Mouse (Mus musculus): ENCODE measurements around the gene Metrn. TPM values are rescaled to one million over a fixed set of nuclear protein-coding genes. Genes with fewer than 3 reads are reported as not detected.

Gene Metrn
- polyA plus RNA-seq, 1 experiment from 2014 or later, result 88.8 TPM

DNA sequence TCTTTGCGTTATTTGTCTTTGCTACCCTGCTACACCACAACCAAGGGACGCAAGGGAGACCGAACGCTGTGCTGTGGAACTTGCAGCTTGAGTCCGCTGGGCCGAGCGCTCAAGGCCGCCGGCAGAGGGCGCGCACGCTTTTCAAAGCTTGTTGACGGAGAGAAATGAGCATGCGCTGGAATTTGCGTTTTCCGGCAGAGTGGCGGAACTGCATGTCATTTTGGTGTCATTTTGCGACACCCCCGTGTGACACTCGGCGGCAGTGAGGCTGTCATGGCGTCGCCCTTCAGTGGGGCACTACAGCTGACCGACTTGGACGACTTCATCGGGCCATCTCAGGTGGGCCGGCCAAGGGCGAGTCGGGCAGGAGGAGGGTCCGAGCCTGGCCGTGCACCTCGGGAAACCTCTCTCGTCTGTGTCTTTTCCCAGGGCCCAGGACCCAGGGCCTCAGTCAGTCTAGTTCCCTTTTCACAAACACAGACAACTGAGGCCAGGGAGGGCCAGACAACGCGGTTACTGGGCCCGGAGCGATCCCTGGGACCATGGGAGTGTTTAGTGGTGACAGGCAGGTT is 23.3 kb downstream of the Metrn start, which contains the start of gene Narfl:
Gene Narfl (plus strand): TSS at position 228 of the 572 bp plus-strand sequence.
- ATAC-seq, result peak; percentile 89
- Histone ChIP-seq H3K4me3 (ENCODE audit: low read length) (peak within 1 kb of the TSS; percentile 62), H3K27ac (ENCODE audit: low read depth, low read length) (no peak within 1 kb of the TSS), H3K27me3 (replicated peaks; ENCODE audit: control insufficient read depth, insufficient read depth, low read length) (no peaks in the 10 kb centered on the region; the same call in 1 of the 2 replicates), H3K36me3 (ENCODE audit: control insufficient read depth, insufficient read depth, low read length) (no peaks in the 10 kb centered on the region), H3K9me3 (ENCODE audit: control insufficient read depth, low read length) (no peaks in the 10 kb centered on the region), H3K4me1 (ENCODE audit: control insufficient read depth, insufficient read depth, low read depth, low read length) (peaks cover 7% of the 10 kb centered on the region), H3K4me2 (ENCODE audit: low read length) (peak within 1 kb of the TSS; percentile 69), H3K9ac (ENCODE audit: low read depth, low read length) (peak within 1 kb of the TSS; percentile 75)
- whole genome bisulfite sequencing, result under 1% methylated on average over 37 of the region's 37 CpGs

DNA sequence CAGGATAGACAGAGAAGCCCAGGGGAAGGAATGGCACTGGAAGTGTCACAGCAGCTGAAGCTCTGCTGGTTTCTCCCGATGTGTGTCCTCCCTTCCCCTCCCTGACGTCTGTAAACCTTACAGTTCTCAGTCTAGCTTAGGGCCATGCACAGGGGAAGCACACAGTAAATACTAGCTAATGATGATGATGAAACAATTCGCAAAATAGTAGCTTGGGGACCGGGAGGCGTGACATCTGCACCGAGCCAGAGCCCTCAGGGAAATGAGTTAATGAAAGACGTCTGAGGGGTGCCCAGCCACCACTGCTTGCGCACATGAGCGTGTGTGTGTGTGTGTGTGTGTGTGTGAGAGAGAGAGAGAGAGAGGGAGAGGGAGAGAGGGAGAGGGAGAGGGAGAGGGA is 27.6 kb downstream of the Metrn start:
- Histone ChIP-seq H3K36me3 (ENCODE audit: control insufficient read depth, insufficient read depth, low read length) (no peaks in the 10 kb centered on the region), H3K27me3 (replicated peaks; ENCODE audit: control insufficient read depth, insufficient read depth, low read length) (no peaks in the 10 kb centered on the region; the same call in none of the 2 replicates), H3K27ac (ENCODE audit: low read depth, low read length) (no peak overlapping the region), H3K4me2 (ENCODE audit: low read length) (no peak overlapping the region), H3K4me3 (ENCODE audit: low read length) (no peak overlapping the region), H3K4me1 (ENCODE audit: control insufficient read depth, insufficient read depth, low read depth, low read length) (peaks cover 4% of the 10 kb centered on the region), H3K9me3 (ENCODE audit: control insufficient read depth, low read length) (no peaks in the 10 kb centered on the region), H3K9ac (ENCODE audit: low read depth, low read length) (no peak overlapping the region)
- ATAC-seq, result no peak
- WGBS, result 44% methylated on average over 9 of the region's 9 CpGs

DNA sequence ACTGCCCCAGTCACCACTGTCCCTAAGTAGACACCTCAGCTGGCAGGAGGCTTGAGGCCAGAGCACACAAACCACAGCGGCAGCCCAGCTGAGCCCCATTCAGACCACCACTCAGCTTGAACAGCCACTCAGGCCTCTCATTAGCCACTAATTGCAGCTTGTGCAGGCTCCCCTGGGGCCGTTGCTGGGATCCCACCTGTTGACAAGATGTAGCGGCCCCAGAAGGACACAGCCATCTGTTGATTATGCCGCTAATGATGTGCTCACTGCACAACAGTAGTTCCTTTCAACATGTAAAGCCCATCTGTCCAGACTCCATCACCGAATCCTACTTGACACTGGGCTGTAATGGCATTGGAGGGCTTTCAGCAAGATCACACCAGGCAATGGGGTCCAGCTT is 31.1 kb downstream of the Metrn start:
- H3K27ac ChIP-seq (ENCODE audit: low read depth, low read length), result no peak overlapping the region
- no peaks in the 10 kb centered on the region for H3K36me3 ChIP-seq (ENCODE audit: control insufficient read depth, insufficient read depth, low read length)
- H3K9me3 ChIP-seq (ENCODE audit: control insufficient read depth, low read length), result no peaks in the 10 kb centered on the region
- WGBS, result 28% methylated on average over 5 of the region's 5 CpGs
- no peaks in the 10 kb centered on the region for H3K4me1 ChIP-seq (ENCODE audit: control insufficient read depth, insufficient read depth, low read depth, low read length)
- H3K27me3 ChIP-seq (replicated peaks; ENCODE audit: control insufficient read depth, insufficient read depth, low read length), result no peaks in the 10 kb centered on the region; the same call in none of the 2 replicates
- no peak overlapping the region for H3K4me2 ChIP-seq (ENCODE audit: low read length)
- H3K4me3 ChIP-seq (ENCODE audit: low read length), result no peak overlapping the region
- no peak overlapping the region for H3K9ac ChIP-seq (ENCODE audit: low read depth, low read length)
- no peak for ATAC-seq

DNA sequence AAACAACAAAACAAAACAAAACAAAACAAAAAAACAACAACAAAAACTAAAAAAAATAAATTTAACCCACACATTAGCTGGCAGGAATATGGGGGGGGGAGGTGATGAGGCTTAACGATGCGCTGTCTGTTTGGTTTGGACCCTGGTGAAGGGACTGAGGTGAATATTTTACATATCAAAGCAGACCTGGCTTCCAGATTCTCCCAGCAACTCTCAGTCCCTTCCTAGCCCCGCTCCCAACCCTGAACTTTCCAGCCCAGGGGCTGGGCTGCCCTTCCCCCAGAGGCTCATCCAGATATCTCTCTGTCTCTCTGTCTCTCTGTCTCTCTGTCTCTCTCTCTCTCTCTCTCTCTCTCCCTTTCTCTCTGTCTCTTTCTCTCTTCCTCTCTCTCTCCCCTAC is 34.3 kb downstream of the Metrn start:
- no peak overlapping the region for H3K9ac ChIP-seq (ENCODE audit: low read depth, low read length)

DNA sequence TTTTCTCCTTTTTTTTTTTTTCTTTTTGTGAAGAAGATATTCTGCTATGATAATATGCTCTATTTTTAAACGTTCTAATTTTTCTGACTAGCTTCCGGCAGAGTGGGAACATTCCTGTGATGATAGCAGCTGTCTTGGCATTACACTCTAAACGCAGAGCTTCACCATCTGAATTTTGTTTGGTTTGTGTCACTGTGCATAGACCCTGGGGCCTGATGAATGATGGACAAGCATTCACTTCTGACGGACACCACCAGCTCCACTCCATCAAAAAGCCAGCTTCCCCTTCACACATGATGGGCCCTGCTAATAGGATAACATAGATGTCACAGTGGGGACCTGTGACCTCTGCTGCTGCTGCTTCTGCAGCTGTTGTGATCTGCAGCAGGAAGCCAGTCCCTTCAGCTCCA is 35.4 kb downstream of the Metrn start:
- Histone ChIP-seq H3K27ac (ENCODE audit: low read depth, low read length) (no peak overlapping the region), H3K36me3 (ENCODE audit: control insufficient read depth, insufficient read depth, low read length) (no peaks in the 10 kb centered on the region), H3K27me3 (replicated peaks; ENCODE audit: control insufficient read depth, insufficient read depth, low read length) (no peaks in the 10 kb centered on the region), H3K9me3 (ENCODE audit: control insufficient read depth, low read length) (no peaks in the 10 kb centered on the region), H3K4me3 (ENCODE audit: low read length) (no peak overlapping the region), H3K9ac (ENCODE audit: low read depth, low read length) (no peak overlapping the region), H3K4me2 (ENCODE audit: low read length) (no peak overlapping the region), H3K4me1 (ENCODE audit: control insufficient read depth, insufficient read depth, low read depth, low read length) (no peaks in the 10 kb centered on the region)
- 35% methylated on average over 4 of the region's 4 CpGs for WGBS
- no peak for ATAC-seq

More for the DNA sequence above, 34.3 kb downstream of the Metrn start:
- H3K27ac ChIP-seq (ENCODE audit: low read depth, low read length), result no peak overlapping the region
- no peaks in the 10 kb centered on the region; the same call in none of the 2 replicates for H3K27me3 ChIP-seq (replicated peaks; ENCODE audit: control insufficient read depth, insufficient read depth, low read length)
- no peak overlapping the region for H3K4me3 ChIP-seq (ENCODE audit: low read length)
- H3K4me1 ChIP-seq (ENCODE audit: control insufficient read depth, insufficient read depth, low read depth, low read length), result no peaks in the 10 kb centered on the region
- H3K36me3 ChIP-seq (ENCODE audit: control insufficient read depth, insufficient read depth, low read length), result no peaks in the 10 kb centered on the region
- WGBS, result 37% methylated on average over 3 of the region's 3 CpGs
- no peak overlapping the region for H3K4me2 ChIP-seq (ENCODE audit: low read length)
- no peaks in the 10 kb centered on the region for H3K9me3 ChIP-seq (ENCODE audit: control insufficient read depth, low read length)
- ATAC-seq, result no peak

DNA sequence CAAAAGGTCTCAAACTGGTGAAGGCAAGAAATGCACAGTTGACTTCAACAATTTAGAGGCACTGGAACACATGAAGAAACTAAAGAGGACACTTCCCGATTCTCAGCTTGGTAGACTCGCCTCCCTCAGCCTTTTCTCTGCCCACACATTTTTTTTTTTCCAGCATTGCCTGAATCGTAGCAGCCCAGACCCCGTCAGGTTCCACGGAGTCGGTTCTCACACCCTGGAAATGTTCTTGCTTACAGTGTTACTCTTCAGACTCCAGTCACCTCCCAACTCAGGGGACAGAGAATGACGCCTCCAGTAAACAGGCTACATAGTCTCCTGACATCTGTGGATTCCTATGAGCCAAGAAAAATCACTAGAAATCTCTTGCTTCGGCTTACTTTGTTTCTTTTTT is 36.8 kb downstream of the Metrn start:
- no peak overlapping the region for H3K9ac ChIP-seq (ENCODE audit: low read depth, low read length)
- no peak for ATAC-seq

DNA sequence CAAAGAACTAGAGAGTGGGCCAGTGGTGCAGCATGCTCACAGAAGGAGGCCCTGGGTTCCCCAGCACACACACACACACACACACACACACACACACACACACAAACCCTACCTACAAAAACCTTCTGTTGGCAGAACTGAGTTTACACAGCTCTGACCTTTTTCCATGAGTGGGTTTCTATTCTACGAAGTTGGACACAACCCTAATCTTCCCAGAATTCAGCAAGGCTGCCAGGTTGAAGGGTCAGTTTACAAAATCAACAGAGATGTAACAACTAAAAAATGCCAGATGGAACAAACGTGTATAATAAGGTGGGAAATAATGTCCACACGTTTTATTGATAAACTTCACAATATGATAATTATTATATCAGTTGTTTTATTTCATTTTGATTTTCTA is 39.2 kb downstream of the Metrn start:
- no peak for ATAC-seq
- H3K4me3 ChIP-seq (ENCODE audit: low read length), result no peak overlapping the region
- no peak overlapping the region for H3K27ac ChIP-seq (ENCODE audit: low read depth, low read length)
- no peaks in the 10 kb centered on the region for H3K4me1 ChIP-seq (ENCODE audit: control insufficient read depth, insufficient read depth, low read depth, low read length)
- H3K9ac ChIP-seq (ENCODE audit: low read depth, low read length), result no peak overlapping the region
- H3K27me3 ChIP-seq (replicated peaks; ENCODE audit: control insufficient read depth, insufficient read depth, low read length), result no peaks in the 10 kb centered on the region
- H3K9me3 ChIP-seq (ENCODE audit: control insufficient read depth, low read length), result no peaks in the 10 kb centered on the region
- WGBS, result 80% methylated on average over 3 of the region's 3 CpGs
- H3K4me2 ChIP-seq (ENCODE audit: low read length), result no peak overlapping the region
- no peaks in the 10 kb centered on the region for H3K36me3 ChIP-seq (ENCODE audit: control insufficient read depth, insufficient read depth, low read length)

More for the DNA sequence above, 36.8 kb downstream of the Metrn start:
- Histone ChIP-seq H3K4me1 (ENCODE audit: control insufficient read depth, insufficient read depth, low read depth, low read length) (no peaks in the 10 kb centered on the region), H3K27me3 (replicated peaks; ENCODE audit: control insufficient read depth, insufficient read depth, low read length) (no peaks in the 10 kb centered on the region), H3K9me3 (ENCODE audit: control insufficient read depth, low read length) (no peaks in the 10 kb centered on the region), H3K27ac (ENCODE audit: low read depth, low read length) (no peak overlapping the region), H3K36me3 (ENCODE audit: control insufficient read depth, insufficient read depth, low read length) (no peaks in the 10 kb centered on the region), H3K4me3 (ENCODE audit: low read length) (no peak overlapping the region), H3K4me2 (ENCODE audit: low read length) (no peak overlapping the region)
- WGBS, result 80% methylated on average over 8 of the region's 8 CpGs

DNA sequence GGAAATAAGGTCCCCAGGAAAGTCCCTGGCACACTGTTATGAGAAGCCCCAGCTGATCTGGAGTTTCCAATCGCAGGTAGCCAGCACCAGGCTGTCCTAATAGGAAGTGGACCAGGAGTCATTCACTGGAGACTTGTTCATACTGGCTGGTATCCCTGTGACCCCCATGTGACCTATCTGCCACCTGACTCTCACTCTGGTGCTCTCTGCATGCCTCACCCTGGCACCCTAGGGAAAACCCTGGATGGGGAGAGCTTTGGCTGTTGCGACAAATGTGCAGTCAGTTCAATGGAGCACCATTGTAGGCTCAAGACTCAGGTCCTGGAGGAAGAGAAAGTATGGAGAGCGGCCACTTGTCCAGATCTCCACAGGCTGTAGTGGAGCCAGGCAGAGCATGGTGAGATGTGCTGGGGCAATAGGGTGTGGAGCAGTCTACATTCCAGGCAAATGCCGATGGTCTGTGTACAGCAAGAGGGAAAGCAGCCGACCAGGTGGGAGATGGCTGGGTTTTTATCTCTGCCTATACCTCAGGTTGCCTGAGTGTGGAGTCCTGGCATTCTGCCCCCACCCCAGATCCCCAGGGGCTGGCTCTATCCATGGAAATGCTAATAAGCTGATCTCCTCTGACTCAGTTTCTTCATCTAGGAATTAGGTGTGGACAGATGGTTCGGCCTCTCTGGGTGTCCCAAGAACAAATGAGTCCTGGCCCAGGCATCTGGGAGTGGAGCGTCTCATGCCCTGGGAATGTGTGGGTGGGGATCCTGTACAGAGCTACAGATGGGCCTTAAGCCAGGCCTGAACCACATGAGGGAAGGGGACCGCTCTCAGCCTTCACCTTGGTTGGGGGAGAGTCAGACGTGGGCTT is 40.3 kb downstream of the Metrn start:
- Histone ChIP-seq H3K4me3 (ENCODE audit: low read length) (no peak overlapping the region), H3K27ac (ENCODE audit: low read depth, low read length) (no peak overlapping the region), H3K9ac (ENCODE audit: low read depth, low read length) (no peak overlapping the region), H3K27me3 (replicated peaks; ENCODE audit: control insufficient read depth, insufficient read depth, low read length) (no peaks in the 10 kb centered on the region), H3K36me3 (ENCODE audit: control insufficient read depth, insufficient read depth, low read length) (no peaks in the 10 kb centered on the region), H3K4me1 (ENCODE audit: control insufficient read depth, insufficient read depth, low read depth, low read length) (no peaks in the 10 kb centered on the region; the same call in 1 of the 2 replicates), H3K9me3 (ENCODE audit: control insufficient read depth, low read length) (no peaks in the 10 kb centered on the region), H3K4me2 (ENCODE audit: low read length) (no peak overlapping the region)
- WGBS, result 81% methylated on average over 9 of the region's 9 CpGs
- no peak for ATAC-seq

DNA sequence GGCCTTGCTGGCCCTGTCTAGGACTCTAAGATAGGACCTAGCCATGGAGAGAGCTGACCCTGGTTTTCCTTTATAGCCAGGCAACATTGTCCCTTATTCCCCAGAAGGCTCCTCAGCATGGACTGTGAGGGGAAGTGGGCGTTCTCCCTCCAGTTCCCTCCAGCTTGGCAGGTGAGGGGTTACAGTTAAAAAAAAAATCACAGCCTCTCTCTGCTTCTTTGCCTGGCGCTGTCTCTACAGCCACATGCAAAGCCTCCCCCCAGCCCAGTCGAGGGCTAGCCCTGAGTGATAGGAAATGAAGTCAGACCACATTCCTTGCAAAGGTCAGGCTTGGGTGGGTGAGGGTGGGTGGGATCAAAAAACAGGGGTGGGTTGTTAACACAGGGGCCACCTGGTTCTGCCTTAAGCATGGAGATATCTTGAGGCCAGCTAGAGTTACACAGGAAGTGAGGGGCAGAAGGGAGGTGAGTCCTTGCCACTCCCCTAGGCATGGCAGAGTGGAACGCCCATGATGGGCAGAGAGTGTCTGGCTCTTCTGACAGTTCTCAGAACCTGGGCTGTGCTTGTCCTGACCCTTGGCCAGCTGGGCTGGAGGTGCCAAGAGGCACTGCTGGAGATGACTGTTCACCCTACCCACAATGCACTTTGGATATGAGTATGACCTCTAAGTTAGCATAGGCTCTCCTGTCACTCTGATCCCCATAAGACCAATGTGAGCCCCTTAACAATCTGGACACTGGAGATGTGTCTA is 41.1 kb downstream of the Metrn start:
- no peak overlapping the region for H3K9ac ChIP-seq (ENCODE audit: low read depth, low read length)

More for the DNA sequence above, 41.1 kb downstream of the Metrn start:
- no peaks in the 10 kb centered on the region; the same call in 1 of the 2 replicates for H3K4me1 ChIP-seq (ENCODE audit: control insufficient read depth, insufficient read depth, low read depth, low read length)
- no peak for ATAC-seq
- WGBS, result 70% methylated on average over 4 of the region's 4 CpGs
- no peaks in the 10 kb centered on the region for H3K9me3 ChIP-seq (ENCODE audit: control insufficient read depth, low read length)
- no peaks in the 10 kb centered on the region for H3K27me3 ChIP-seq (replicated peaks; ENCODE audit: control insufficient read depth, insufficient read depth, low read length)
- H3K27ac ChIP-seq (ENCODE audit: low read depth, low read length), result no peak overlapping the region
- no peak overlapping the region for H3K4me2 ChIP-seq (ENCODE audit: low read length)
- H3K36me3 ChIP-seq (ENCODE audit: control insufficient read depth, insufficient read depth, low read length), result no peaks in the 10 kb centered on the region
- H3K4me3 ChIP-seq (ENCODE audit: low read length), result no peak overlapping the region
